Mouse (Mus musculus) kidney, embryonic 16.5 days (tissue): ENCODE results near the gene Mylk. TPM values are rescaled to one million over a fixed set of nuclear protein-coding genes. Genes with fewer than 3 reads are reported as not detected.

ENCODE experiments used
- ATAC-seq: fragments of 200-750 bp; cut with Nextera tagmentation; 2 replicates; pipeline ENCODE4 v1.8.0; 2017; ENCODE audit warnings: moderate TSS enrichment; ENCODE audit not compliant: low FRiP score, low TSS enrichment
- H3K27ac ChIP-seq: fragments of 300-500 bp; sonication (generic); 2 replicates; pipeline ENCODE4 v1.5.1; 2014; ENCODE audit warnings: low read length
- H3K27me3 ChIP-seq: fragments of 300-500 bp; sonication (generic); 2 replicates; pipeline ENCODE4 v1.6.1; 2014; ENCODE audit warnings: low read length, control low read depth, mixed read lengths; ENCODE audit not compliant: insufficient read depth
- H3K36me3 ChIP-seq: fragments of 300-500 bp; sonication (generic); 2 replicates; pipeline ENCODE4 v1.6.1; 2014; ENCODE audit warnings: low read length, control low read depth, mixed read lengths; ENCODE audit not compliant: insufficient read depth
- H3K4me1 ChIP-seq: fragments of 300-500 bp; sonication (generic); 2 replicates; pipeline ENCODE4 v1.6.1; 2014; ENCODE audit warnings: low read length, control low read depth, mixed read lengths; ENCODE audit not compliant: insufficient read depth
- H3K4me2 ChIP-seq: fragments of 300-500 bp; sonication (generic); replicated peaks from 2 replicates; pipeline ENCODE4 v1.6.1; 2014; ENCODE audit warnings: low read depth, low read length
- H3K4me3 ChIP-seq: fragments of 300-500 bp; sonication (generic); 2 replicates; pipeline ENCODE4 v1.5.1; 2014; ENCODE audit warnings: mild to moderate bottlenecking, low read length
- H3K9ac ChIP-seq: fragments of 300-500 bp; sonication (generic); replicated peaks from 2 replicates; pipeline ENCODE4 v1.6.1; 2014; ENCODE audit warnings: low read length
- H3K9me3 ChIP-seq: fragments of 300-500 bp; sonication (generic); 2 replicates; pipeline ENCODE4 v1.6.1; 2016; ENCODE audit warnings: low read length, control low read depth
- WGBS: fragments of 180-500 bp; shearing (Covaris S2); extraction: QIAGEN DNeasy Blood & Tissue Kit; methylation state at CpG from one replicate; pipeline ENCODE4 v1.1.7; 2014; 5-methylcytosine and 5-hydroxymethylcytosine counted together
- polyA plus RNA-seq: library from polyadenylated mRNA; unstranded; fragments of >200 nt; fragmentation: Nextera tagmentation; extraction: Ambion mirVana; gene quantifications from 2 replicates; pipeline ENCODE4 v1.2.1, GENCODE M21; 2015

Mylk gene
- polyA plus RNA-seq, 1 experiment from 2014 or later = 110 TPM

GRCm38 (mm10) chr16:34940363-34940762 is 195.4 kb downstream of the Mylk start:
- Histone ChIP-seq H3K9me3 (no peaks in the 10 kb centered on the region), H3K4me3 (no peak overlapping the region), H3K4me2 (no peak overlapping the region), H3K9ac (no peak overlapping the region), H3K4me1 (peaks cover 41% of the 10 kb centered on the region), H3K36me3 (peaks cover 8% of the 10 kb centered on the region; the same call in 1 of the 2 replicates), H3K27ac (no peak overlapping the region; the same call in 1 of the 2 replicates), H3K27me3 (no peaks in the 10 kb centered on the region)
- no peak for ATAC-seq
- WGBS = 67% methylated on average over 5 of the region's 5 CpGs

GRCm38 (mm10) chr16:34941915-34942314 is 196.9 kb downstream of the Mylk start:
- peaks cover 8% of the 10 kb centered on the region; the same call in 1 of the 2 replicates for H3K36me3 ChIP-seq
- WGBS = 15% methylated on average over 3 of the region's 3 CpGs
- no peaks in the 10 kb centered on the region for H3K9me3 ChIP-seq
- H3K27ac ChIP-seq = 0 out of 2 replicates have a peak overlapping the region, but pooled peaks have one; percentile 0
- H3K27me3 ChIP-seq = no peaks in the 10 kb centered on the region
- H3K4me1 ChIP-seq = peaks cover 28% of the 10 kb centered on the region
- no peak for ATAC-seq
- H3K4me2 ChIP-seq = no peak overlapping the region
- no peak overlapping the region for H3K9ac ChIP-seq
- H3K4me3 ChIP-seq = no peak overlapping the region

- 0 out of 2 replicates have a peak, but pooled peaks have one; percentile 26 for ATAC-seq
- Histone ChIP-seq H3K4me1 (no peaks in the 10 kb centered on the region), H3K4me3 (no peak overlapping the region), H3K4me2 (no peak overlapping the region), H3K27ac (no peak overlapping the region), H3K36me3 (no peaks in the 10 kb centered on the region; the same call in 1 of the 2 replicates), H3K9me3 (no peaks in the 10 kb centered on the region), H3K27me3 (no peaks in the 10 kb centered on the region), H3K9ac (no peak overlapping the region)
- 86% methylated on average over 3 of the region's 3 CpGs for WGBS
These were observed 201.3 kb downstream of the Mylk start for GRCm38 (mm10) chr16:34946301-34946700.

- no peak for ATAC-seq
- Histone ChIP-seq H3K27ac (no peak overlapping the region), H3K4me2 (no peak overlapping the region), H3K27me3 (no peaks in the 10 kb centered on the region), H3K36me3 (peaks cover 22% of the 10 kb centered on the region), H3K4me3 (no peak overlapping the region), H3K4me1 (no peaks in the 10 kb centered on the region), H3K9me3 (0 out of 2 replicates have a peak, but pooled peaks cover 5% of the 10 kb centered on the region), H3K9ac (no peak overlapping the region)
- 84% methylated on average over 9 of the region's 9 CpGs for whole genome bisulfite sequencing
These were observed 205.9 kb downstream of the Mylk start for GRCm38 (mm10) chr16:34950935-34951334.

GRCm38 (mm10) chr16:34952254-34952653 is 207.2 kb downstream of the Mylk start:
- WGBS = 54% methylated on average over 5 of the region's 5 CpGs
- no peak; the same call in 1 of the 2 replicates for ATAC-seq
- Histone ChIP-seq H3K27ac (peak overlapping the region; percentile 77), H3K27me3 (no peaks in the 10 kb centered on the region), H3K9ac (no peak overlapping the region), H3K36me3 (peaks cover 22% of the 10 kb centered on the region), H3K9me3 (0 out of 2 replicates have a peak, but pooled peaks cover 5% of the 10 kb centered on the region), H3K4me1 (no peaks in the 10 kb centered on the region), H3K4me2 (no peak overlapping the region), H3K4me3 (no peak overlapping the region)

- H3K27ac ChIP-seq = peak overlapping the region; percentile 24; the same call in 1 of the 2 replicates
- H3K4me3 ChIP-seq = no peak overlapping the region
- no peaks in the 10 kb centered on the region for H3K27me3 ChIP-seq
- H3K4me1 ChIP-seq = peaks cover 5% of the 10 kb centered on the region; the same call in 1 of the 2 replicates
- H3K4me2 ChIP-seq = no peak overlapping the region
- no peak overlapping the region for H3K9ac ChIP-seq
- ATAC-seq = no peak
- 0 out of 2 replicates have a peak, but pooled peaks cover 5% of the 10 kb centered on the region for H3K9me3 ChIP-seq
- WGBS = 76% methylated on average over 3 of the region's 3 CpGs
- H3K36me3 ChIP-seq = peaks cover 22% of the 10 kb centered on the region
These were observed 207.8 kb downstream of the Mylk start for GRCm38 (mm10) chr16:34952798-34953197.

- no peak overlapping the region for H3K27ac ChIP-seq
- no peak overlapping the region for H3K4me3 ChIP-seq
- whole genome bisulfite sequencing = 94% methylated on average over 10 of the region's 10 CpGs
- no peak overlapping the region for H3K9ac ChIP-seq
- H3K4me2 ChIP-seq = no peak overlapping the region
- no peak for ATAC-seq
- peaks cover 11% of the 10 kb centered on the region for H3K4me1 ChIP-seq
- no peaks in the 10 kb centered on the region for H3K27me3 ChIP-seq
- 0 out of 2 replicates have a peak, but pooled peaks cover 5% of the 10 kb centered on the region for H3K9me3 ChIP-seq
- peaks cover 22% of the 10 kb centered on the region for H3K36me3 ChIP-seq
These were observed 208.5 kb downstream of the Mylk start for GRCm38 (mm10) chr16:34953501-34953900.

DNA sequence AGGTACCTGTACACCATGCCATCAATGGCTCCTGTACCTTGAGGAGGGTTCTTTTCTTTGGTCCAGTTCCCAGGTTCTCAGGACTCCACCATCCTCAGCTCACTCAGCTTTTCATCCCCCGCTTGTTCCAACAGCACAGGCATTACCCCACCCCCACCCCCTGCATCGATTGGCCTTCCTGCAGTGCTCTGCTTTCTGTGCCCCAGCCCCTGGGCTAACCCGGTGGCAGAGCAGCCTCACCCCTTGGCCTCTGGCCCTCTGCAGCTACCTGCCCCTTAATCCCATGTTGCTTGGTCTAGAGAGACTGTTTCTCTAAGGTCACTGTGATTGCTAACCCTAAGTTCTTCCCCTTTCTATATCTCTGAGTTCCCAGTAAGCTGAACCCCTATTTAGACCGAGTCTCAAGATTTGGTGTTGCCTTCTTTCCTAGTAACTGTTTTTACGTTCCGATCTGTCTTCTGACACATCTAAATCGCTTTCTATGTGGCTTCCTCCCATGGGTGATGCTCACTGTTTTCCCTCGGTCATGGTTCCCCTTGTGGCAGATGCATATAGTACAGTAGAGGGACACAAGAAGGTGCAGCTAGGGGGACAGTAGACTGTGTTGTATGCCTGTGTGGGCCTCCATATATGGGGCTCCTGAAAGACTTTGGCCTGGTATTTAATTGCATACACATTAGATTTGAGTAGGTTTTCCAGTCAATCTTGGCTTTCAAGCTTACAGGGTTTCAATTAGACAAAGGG is 212.6 kb downstream of the Mylk start:
- ATAC-seq = no peak
- Histone ChIP-seq H3K9ac (no peak overlapping the region), H3K9me3 (0 out of 2 replicates have a peak, but pooled peaks cover 5% of the 10 kb centered on the region), H3K27me3 (no peaks in the 10 kb centered on the region), H3K4me1 (peaks cover 49% of the 10 kb centered on the region), H3K4me3 (no peak overlapping the region), H3K4me2 (no peak overlapping the region), H3K27ac (peak overlapping the region; percentile 88), H3K36me3 (peaks cover 22% of the 10 kb centered on the region)
- 73% methylated on average over 8 of the region's 8 CpGs for WGBS

DNA sequence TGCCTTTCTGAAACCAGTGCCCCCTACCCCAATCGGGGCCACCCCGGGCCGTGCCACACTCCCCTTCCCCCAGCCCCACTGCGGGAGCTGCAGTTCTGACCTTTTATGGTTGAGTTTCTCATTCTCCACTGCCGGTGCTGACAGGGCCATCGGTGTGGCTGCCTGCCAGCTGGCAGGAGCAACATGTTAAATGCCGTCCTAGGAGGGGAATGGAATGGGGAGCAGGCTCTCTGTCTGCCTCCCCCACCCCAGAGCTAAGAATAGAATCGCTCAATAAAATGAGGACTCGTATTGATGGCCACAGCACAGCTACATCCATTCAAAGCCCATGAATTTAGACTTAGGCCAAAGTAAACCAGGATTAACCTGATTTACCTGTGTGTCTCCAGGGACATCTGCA is 213.7 kb downstream of the Mylk start:
- ATAC-seq = peak; percentile 58
- H3K36me3 ChIP-seq = peaks cover 16% of the 10 kb centered on the region
- no peak overlapping the region for H3K4me2 ChIP-seq
- peaks cover 58% of the 10 kb centered on the region for H3K4me1 ChIP-seq
- H3K9me3 ChIP-seq = 0 out of 2 replicates have a peak, but pooled peaks cover 5% of the 10 kb centered on the region
- H3K27ac ChIP-seq = peak overlapping the region; percentile 88
- H3K4me3 ChIP-seq = no peak overlapping the region
- H3K9ac ChIP-seq = no peak overlapping the region
- WGBS = 6% methylated on average over 9 of the region's 9 CpGs
- no peaks in the 10 kb centered on the region for H3K27me3 ChIP-seq

GRCm38 (mm10) chr16:34959261-34959660 is 214.3 kb downstream of the Mylk start:
- Histone ChIP-seq H3K36me3 (peaks cover 14% of the 10 kb centered on the region), H3K4me1 (peaks cover 58% of the 10 kb centered on the region), H3K27ac (peak overlapping the region; percentile 88), H3K4me2 (no peak overlapping the region), H3K9me3 (0 out of 2 replicates have a peak, but pooled peaks cover 5% of the 10 kb centered on the region), H3K4me3 (no peak overlapping the region), H3K27me3 (no peaks in the 10 kb centered on the region), H3K9ac (no peak overlapping the region)
- 52% methylated on average over 5 of the region's 5 CpGs for WGBS
- ATAC-seq = no peak
